Mouse (Mus musculus): Measurements from ENCODE around the gene Pde4a.

The Pde4a gene

GRCm38 (mm10) chr9:21165041-21165951 is at the start of gene Pde4a:
TSS of gene Pde4a (plus strand) at chr9:21165714.
- DNase-seq (ENCODE audit: low spot score in 2 of 2), result peak in 1 of 2 experiments; percentile 50

GRCm38 (mm10) chr9:21117073-21117472 is 48.4 kb upstream of the Pde4a start:
- no peak for DNase-seq (ENCODE audit: low spot score in 2 of 2)

- no peak for DNase-seq (ENCODE audit: low spot score in 2 of 2)
Measured at GRCm38 (mm10) chr9:21121483-21121882, 44.0 kb upstream of the Pde4a start.

- no peak for DNase-seq (ENCODE audit: low spot score in 2 of 2)
Measured at GRCm38 (mm10) chr9:21124837-21125236, 40.7 kb upstream of the Pde4a start.

GRCm38 (mm10) chr9:21125502-21126258 is 39.8 kb upstream of the Pde4a start:
- no peak for DNase-seq (ENCODE audit: low spot score in 2 of 2)

- DNase-seq (ENCODE audit: low spot score in 2 of 2), result peak in 1 of 2 experiments; percentile 43
Measured at GRCm38 (mm10) chr9:21126259-21126627, 39.3 kb upstream of the Pde4a start.

GRCm38 (mm10) chr9:21131059-21131956 is 34.2 kb upstream of the Pde4a start, which contains the start of gene Tyk2:
TSS of gene Tyk2 (minus strand) at chr9:21131243.
- peak; percentile 66 to 86 for DNase-seq (ENCODE audit: low spot score in 2 of 2)

- peak in 1 of 2 experiments; percentile 48 for DNase-seq (ENCODE audit: low spot score in 2 of 2)
Measured at GRCm38 (mm10) chr9:21132102-21132775, 33.3 kb upstream of the Pde4a start.

GRCm38 (mm10) chr9:21133064-21133707 is 32.3 kb upstream of the Pde4a start:
- no peak for DNase-seq (ENCODE audit: low spot score in 2 of 2)

- DNase-seq (ENCODE audit: low spot score in 2 of 2), result no peak
Measured at GRCm38 (mm10) chr9:21134595-21135328, 30.8 kb upstream of the Pde4a start.

- no peak for DNase-seq (ENCODE audit: low spot score in 2 of 2)
Measured at GRCm38 (mm10) chr9:21135329-21135890, 30.1 kb upstream of the Pde4a start.

- DNase-seq (ENCODE audit: low spot score in 2 of 2), result no peak
Measured at GRCm38 (mm10) chr9:21135941-21136381, 29.6 kb upstream of the Pde4a start.

- no peak for DNase-seq (ENCODE audit: low spot score in 2 of 2)
Measured at GRCm38 (mm10) chr9:21136401-21136800, 29.1 kb upstream of the Pde4a start.

GRCm38 (mm10) chr9:21137229-21137628 is 28.3 kb upstream of the Pde4a start:
- DNase-seq (ENCODE audit: low spot score in 2 of 2), result peak; percentile 61 to 82

GRCm38 (mm10) chr9:21138386-21138785 is 27.1 kb upstream of the Pde4a start:
- DNase-seq (ENCODE audit: low spot score in 2 of 2), result no peak

GRCm38 (mm10) chr9:21141922-21142321 is 23.6 kb upstream of the Pde4a start:
- no peak for DNase-seq (ENCODE audit: low spot score in 2 of 2)

GRCm38 (mm10) chr9:21144361-21144760 is 21.2 kb upstream of the Pde4a start:
- no peak for DNase-seq (ENCODE audit: low spot score in 2 of 2)

- no peak for DNase-seq (ENCODE audit: low spot score in 2 of 2)
Measured at GRCm38 (mm10) chr9:21145431-21145830, 20.1 kb upstream of the Pde4a start.

- peak in 1 of 2 experiments; percentile 72 for DNase-seq (ENCODE audit: low spot score in 2 of 2)
Measured at GRCm38 (mm10) chr9:21146722-21147121, 18.8 kb upstream of the Pde4a start.

All from spleen, postnatal 10 days (tissue).